Mouse (Mus musculus) liver, postnatal 0 days (tissue): ENCODE measurements around the gene Rhbg.

Source experiments
- CTCF ChIP-seq: sonication (generic); IDR thresholded peaks from 2 replicates; pipeline ENCODE4 v1.5.1; 2016; ENCODE audit warnings: antibody characterized with exemption, low read depth
- EP300 ChIP-seq: IDR thresholded peaks from 2 replicates; pipeline ENCODE4 v1.6.1; 2016; ENCODE audit warnings: antibody characterized with exemption, low read depth, mild to moderate bottlenecking

GRCm38 (mm10) chr3:88226101-88226845 lies 28.2 kb downstream of the Rhbg start:
- TF ChIP-seq EP300 (no peak), CTCF (no peak)
